Mouse (Mus musculus): Measurements from ENCODE around the gene Rab8b. TPM values are rescaled to one million over a fixed set of nuclear protein-coding genes. Genes with fewer than 3 reads are reported as not detected.

Rab8b gene
- polyA plus RNA-seq, 1 experiment = 2.7 TPM

- Histone ChIP-seq H3K4me3 (ENCODE audit: low read depth, low read length) (no peak overlapping the region), H3K36me3 (ENCODE audit: control insufficient read depth, insufficient read depth, low read length) (no peaks in the 10 kb centered on the region), H3K27me3 (ENCODE audit: control insufficient read depth, insufficient read depth, low read length) (no peaks in the 10 kb centered on the region), H3K4me1 (ENCODE audit: control insufficient read depth, insufficient read depth, insufficient read length, low read length) (peaks cover 11% of the 10 kb centered on the region; the same call in 1 of the 2 replicates), H3K27ac (ENCODE audit: insufficient read depth, low read depth, low read length) (no peak overlapping the region)
- WGBS = 85% methylated on average over 6 of the region's 6 CpGs
- TF ChIP-seq POLR2A (IDR thresholded peaks at IDR 0.05; ENCODE audit: low read depth, low read length) (no peak), CTCF (IDR thresholded peaks at IDR 0.05; ENCODE audit: extremely low read depth, insufficient read length, insufficient replicate concordance, low read depth, low read length) (no peak)
Observed at GRCm38 (mm10) chr9:66886818-66887217, 32.7 kb downstream of the Rab8b start.

GRCm38 (mm10) chr9:66886366-66886765 lies 33.1 kb downstream of the Rab8b start:
- Histone ChIP-seq H3K27me3 (ENCODE audit: control insufficient read depth, insufficient read depth, low read length) (no peaks in the 10 kb centered on the region), H3K4me3 (ENCODE audit: low read depth, low read length) (no peak overlapping the region), H3K27ac (ENCODE audit: insufficient read depth, low read depth, low read length) (peak overlapping the region; percentile 27; the same call in 1 of the 2 replicates), H3K36me3 (ENCODE audit: control insufficient read depth, insufficient read depth, low read length) (no peaks in the 10 kb centered on the region), H3K4me1 (ENCODE audit: control insufficient read depth, insufficient read depth, insufficient read length, low read length) (peaks cover 11% of the 10 kb centered on the region; the same call in 1 of the 2 replicates)
- no peak for TF ChIP-seq CTCF (IDR thresholded peaks at IDR 0.05; ENCODE audit: extremely low read depth, insufficient read length, insufficient replicate concordance, low read depth, low read length)
- no peak for TF ChIP-seq POLR2A (IDR thresholded peaks at IDR 0.05; ENCODE audit: low read depth, low read length)
- 53% methylated on average over 3 of the region's 3 CpGs for WGBS

GRCm38 (mm10) chr9:66884609-66885008 lies 34.9 kb downstream of the Rab8b start:
- Histone ChIP-seq H3K27ac (ENCODE audit: insufficient read depth, low read depth, low read length) (no peak overlapping the region), H3K27me3 (ENCODE audit: control insufficient read depth, insufficient read depth, low read length) (no peaks in the 10 kb centered on the region), H3K36me3 (ENCODE audit: control insufficient read depth, insufficient read depth, low read length) (no peaks in the 10 kb centered on the region), H3K4me1 (ENCODE audit: control insufficient read depth, insufficient read depth, insufficient read length, low read length) (peaks cover 11% of the 10 kb centered on the region; the same call in 1 of the 2 replicates), H3K4me3 (ENCODE audit: low read depth, low read length) (no peak overlapping the region)
- 89% methylated on average over 2 of the region's 2 CpGs for WGBS
- no peak for TF ChIP-seq CTCF (IDR thresholded peaks at IDR 0.05; ENCODE audit: extremely low read depth, insufficient read length, insufficient replicate concordance, low read depth, low read length)
- no peak for TF ChIP-seq POLR2A (IDR thresholded peaks at IDR 0.05; ENCODE audit: low read depth, low read length)

- H3K36me3 ChIP-seq (ENCODE audit: control insufficient read depth, insufficient read depth, low read length) = no peaks in the 10 kb centered on the region
- H3K4me3 ChIP-seq (ENCODE audit: low read depth, low read length) = no peak overlapping the region
- no peak overlapping the region for H3K27ac ChIP-seq (ENCODE audit: insufficient read depth, low read depth, low read length)
- WGBS = 84% methylated on average over 5 of the region's 5 CpGs
- H3K27me3 ChIP-seq (ENCODE audit: control insufficient read depth, insufficient read depth, low read length) = no peaks in the 10 kb centered on the region
- H3K4me1 ChIP-seq (ENCODE audit: control insufficient read depth, insufficient read depth, insufficient read length, low read length) = peaks cover 11% of the 10 kb centered on the region; the same call in 1 of the 2 replicates
- TF ChIP-seq CTCF (IDR thresholded peaks at IDR 0.05; ENCODE audit: extremely low read depth, insufficient read length, insufficient replicate concordance, low read depth, low read length) (no peak), POLR2A (IDR thresholded peaks at IDR 0.05; ENCODE audit: low read depth, low read length) (no peak)
Observed at GRCm38 (mm10) chr9:66883500-66883899, 36.0 kb downstream of the Rab8b start.

GRCm38 (mm10) chr9:66882406-66882821 lies 37.1 kb downstream of the Rab8b start:
- Histone ChIP-seq H3K4me3 (ENCODE audit: low read depth, low read length) (no peak overlapping the region), H3K27me3 (ENCODE audit: control insufficient read depth, insufficient read depth, low read length) (no peaks in the 10 kb centered on the region), H3K27ac (ENCODE audit: insufficient read depth, low read depth, low read length) (peak overlapping the region; percentile 52; the same call in 1 of the 2 replicates), H3K4me1 (ENCODE audit: control insufficient read depth, insufficient read depth, insufficient read length, low read length) (peaks cover 10% of the 10 kb centered on the region; the same call in 1 of the 2 replicates), H3K36me3 (ENCODE audit: control insufficient read depth, insufficient read depth, low read length) (no peaks in the 10 kb centered on the region)
- 59% methylated on average over 8 of the region's 8 CpGs for WGBS
- no peak for TF ChIP-seq POLR2A (IDR thresholded peaks at IDR 0.05; ENCODE audit: low read depth, low read length)
- no peak for TF ChIP-seq CTCF (IDR thresholded peaks at IDR 0.05; ENCODE audit: extremely low read depth, insufficient read length, insufficient replicate concordance, low read depth, low read length)

GRCm38 (mm10) chr9:66881858-66882257 lies 37.6 kb downstream of the Rab8b start:
- no peaks in the 10 kb centered on the region for H3K27me3 ChIP-seq (ENCODE audit: control insufficient read depth, insufficient read depth, low read length)
- peak overlapping the region; percentile 66 for H3K27ac ChIP-seq (ENCODE audit: insufficient read depth, low read depth, low read length)
- no peak overlapping the region for H3K4me3 ChIP-seq (ENCODE audit: low read depth, low read length)
- no peaks in the 10 kb centered on the region for H3K36me3 ChIP-seq (ENCODE audit: control insufficient read depth, insufficient read depth, low read length)
- WGBS = 76% methylated on average over 3 of the region's 3 CpGs
- H3K4me1 ChIP-seq (ENCODE audit: control insufficient read depth, insufficient read depth, insufficient read length, low read length) = peaks cover 7% of the 10 kb centered on the region; the same call in 1 of the 2 replicates
- TF ChIP-seq POLR2A (IDR thresholded peaks at IDR 0.05; ENCODE audit: low read depth, low read length) = no peak

- Histone ChIP-seq H3K4me3 (ENCODE audit: low read depth, low read length) (no peak overlapping the region), H3K27ac (ENCODE audit: insufficient read depth, low read depth, low read length) (no peak overlapping the region), H3K4me1 (ENCODE audit: control insufficient read depth, insufficient read depth, insufficient read length, low read length) (peaks cover 4% of the 10 kb centered on the region; the same call in 1 of the 2 replicates), H3K27me3 (ENCODE audit: control insufficient read depth, insufficient read depth, low read length) (no peaks in the 10 kb centered on the region), H3K36me3 (ENCODE audit: control insufficient read depth, insufficient read depth, low read length) (no peaks in the 10 kb centered on the region)
- WGBS = 79% methylated on average over 2 of the region's 2 CpGs
- TF ChIP-seq CTCF (IDR thresholded peaks at IDR 0.05; ENCODE audit: extremely low read depth, insufficient read length, insufficient replicate concordance, low read depth, low read length) (no peak), POLR2A (IDR thresholded peaks at IDR 0.05; ENCODE audit: low read depth, low read length) (no peak)
Observed at GRCm38 (mm10) chr9:66880752-66881151, 38.7 kb downstream of the Rab8b start.
